Mouse (Mus musculus) midbrain, embryonic 16.5 days (tissue): ENCODE measurements around the gene 9430097D07Rik. TPM values are rescaled to one million over a fixed set of nuclear protein-coding genes. Genes with fewer than 3 reads are reported as not detected.
A peak's percentile ranks its signal among the peaks of the same experiment; 100 is the strongest.

Experiments
- ATAC-seq: fragments of 200-750 bp; cut with Nextera tagmentation; 2 replicates; pipeline ENCODE4 v1.8.0; 2017; ENCODE audit warnings: moderate TSS enrichment
- H3K27ac ChIP-seq: fragments of 300-500 bp; sonication (generic); 2 replicates; pipeline ENCODE4 v1.5.1; 2014; ENCODE audit warnings: mild to moderate bottlenecking, low read length, mixed read lengths
- H3K27me3 ChIP-seq: fragments of 300-500 bp; sonication (generic); 2 replicates; pipeline ENCODE4 v1.6.1; 2014; ENCODE audit warnings: low read depth, low read length, mixed read lengths; ENCODE audit not compliant: control insufficient read depth, insufficient read depth
- H3K36me3 ChIP-seq: fragments of 300-500 bp; sonication (generic); 2 replicates; pipeline ENCODE4 v1.6.1; 2014; ENCODE audit warnings: mild to moderate bottlenecking, low read length, moderate library complexity, mixed read lengths; ENCODE audit not compliant: control insufficient read depth, insufficient read depth
- H3K4me1 ChIP-seq: fragments of 300-500 bp; sonication (generic); 2 replicates; pipeline ENCODE4 v1.6.1; 2014; ENCODE audit warnings: mild to moderate bottlenecking, low read length, mixed read lengths; ENCODE audit not compliant: control insufficient read depth, insufficient read depth
- H3K4me2 ChIP-seq: fragments of 300-500 bp; sonication (generic); 2 replicates; pipeline ENCODE4 v1.6.1; 2014; ENCODE audit warnings: mild to moderate bottlenecking, low read length, mixed read lengths
- H3K4me3 ChIP-seq: fragments of 300-500 bp; sonication (generic); 2 replicates; pipeline ENCODE4 v1.5.1; 2014; ENCODE audit warnings: low read depth, mild to moderate bottlenecking, low read length, moderate library complexity, mixed read lengths
- H3K9ac ChIP-seq: fragments of 300-500 bp; sonication (generic); 2 replicates; pipeline ENCODE4 v1.6.1; 2014; ENCODE audit warnings: low read depth, low read length, mixed read lengths
- H3K9me3 ChIP-seq: fragments of 300-500 bp; sonication (generic); replicated peaks from 2 replicates; pipeline ENCODE4 v1.6.1; 2014; ENCODE audit warnings: mild to moderate bottlenecking, low read length, mixed read lengths; ENCODE audit not compliant: control insufficient read depth, poor library complexity, severe bottlenecking
- WGBS: fragments of 180-500 bp; shearing (Covaris S2); extraction: QIAGEN DNeasy Blood & Tissue Kit; methylation state at CpG from one replicate; pipeline ENCODE4 v1.1.7; 2014; 5-methylcytosine and 5-hydroxymethylcytosine counted together
- polyA plus RNA-seq: library from polyadenylated mRNA; unstranded; fragments of >200 nt; fragmentation: Nextera tagmentation; extraction: Ambion mirVana; gene quantifications from 2 replicates; pipeline ENCODE4 v1.2.1, GENCODE M21; 2015

9430097D07Rik gene
- polyA plus RNA-seq, 1 experiment from 2014 or later: 1.1 TPM

DNA sequence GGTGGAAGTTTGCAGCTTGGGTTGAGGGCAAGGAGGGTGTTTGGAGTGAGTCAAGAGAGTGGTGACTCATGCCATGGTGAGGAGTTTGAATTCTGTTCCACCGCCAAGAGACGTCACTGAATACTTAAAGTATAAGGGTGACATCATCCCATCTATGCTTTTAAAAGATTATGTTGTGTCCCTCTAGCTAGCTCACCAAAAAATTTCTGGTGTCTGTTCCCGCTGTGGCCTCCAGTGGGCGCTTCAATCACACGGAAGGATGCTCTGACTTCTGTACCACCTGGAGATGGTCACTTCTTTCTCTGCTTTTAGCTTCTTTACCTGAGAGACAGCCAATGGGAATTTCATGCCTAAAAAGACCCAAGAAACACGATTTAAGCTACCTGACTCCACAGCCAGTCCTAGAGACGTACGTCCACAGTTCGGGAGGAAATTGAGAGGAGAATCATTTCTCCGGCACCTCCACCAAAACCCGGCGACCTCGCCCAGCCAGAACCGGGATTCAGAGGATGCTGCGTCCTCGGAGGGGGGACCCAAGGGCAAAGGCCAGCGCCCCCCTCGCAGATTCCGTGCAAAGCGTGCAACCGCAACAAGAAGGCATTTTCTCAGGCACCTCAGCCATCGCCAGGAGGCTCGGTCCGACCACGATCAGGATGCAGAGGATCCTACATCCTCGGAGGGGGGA lies 441 bp downstream of the 9430097D07Rik start:
- Histone ChIP-seq H3K27me3 (peaks cover 9% of the 10 kb centered on the region), H3K4me3 (peak overlapping the region; percentile 49), H3K27ac (peak overlapping the region; percentile 40), H3K4me2 (peak overlapping the region; percentile 97), H3K4me1 (peaks cover 20% of the 10 kb centered on the region), H3K36me3 (no peaks in the 10 kb centered on the region), H3K9me3 (no peaks in the 10 kb centered on the region), H3K9ac (peak overlapping the region; percentile 78)
- under 1% methylated on average over 26 of the region's 26 CpGs for WGBS
- peak; percentile 30; the same call in 1 of the 2 replicates for ATAC-seq

DNA sequence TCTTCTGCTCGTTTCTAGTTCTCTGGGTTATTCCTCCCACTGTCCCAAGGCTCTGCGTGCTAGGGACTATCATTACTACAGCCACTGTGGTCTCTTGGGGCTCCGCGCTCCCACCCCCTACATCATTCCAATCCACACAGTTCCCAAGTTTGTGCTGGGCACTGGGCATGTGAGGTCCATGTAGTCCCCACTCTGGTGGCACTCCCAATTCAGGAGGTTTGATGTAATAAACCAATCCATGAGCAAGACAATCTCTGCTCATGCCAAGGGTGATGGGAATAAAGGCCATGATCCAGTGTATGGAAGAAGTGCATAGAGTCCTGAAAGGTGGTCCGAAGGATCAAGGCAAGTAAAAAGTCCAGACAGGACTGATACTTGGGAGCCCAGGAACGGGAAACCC lies 987 bp downstream of the 9430097D07Rik start, which contains the start of gene Pip5kl1:
TSS of gene Pip5kl1 (plus strand) at position 301 of the 400 bp plus-strand sequence.
- H3K27ac ChIP-seq: peak within 1 kb of the TSS; percentile 40

DNA sequence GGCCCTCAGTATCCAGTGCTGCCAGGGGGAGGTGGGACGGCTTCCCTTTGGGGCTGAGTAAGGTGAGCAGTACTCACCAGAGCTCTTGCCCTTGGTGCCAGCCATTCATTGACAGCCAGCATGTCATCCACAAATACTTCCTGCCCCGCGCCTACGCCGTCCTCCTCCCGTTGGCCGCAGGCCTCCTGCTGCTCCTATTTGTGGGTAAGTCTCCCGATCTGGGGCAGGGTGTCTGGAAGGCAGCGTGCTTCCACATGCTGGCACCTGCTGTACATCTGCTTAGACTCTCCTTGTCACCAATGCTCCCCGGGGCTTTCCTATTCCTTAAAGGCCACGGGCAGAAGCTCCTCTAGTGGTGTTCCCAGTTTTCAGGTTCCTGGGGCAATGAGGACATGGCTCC lies 3.3 kb downstream of the 9430097D07Rik start:
- no peak overlapping the region for H3K27ac ChIP-seq
- no peak for ATAC-seq
- H3K4me1 ChIP-seq: peaks cover 20% of the 10 kb centered on the region
- no peak overlapping the region for H3K9ac ChIP-seq
- 94% methylated on average over 11 of the region's 11 CpGs for WGBS
- no peaks in the 10 kb centered on the region for H3K27me3 ChIP-seq
- no peaks in the 10 kb centered on the region for H3K9me3 ChIP-seq
- no peak overlapping the region for H3K4me3 ChIP-seq
- H3K4me2 ChIP-seq: no peak overlapping the region
- 0 out of 2 replicates have a peak, but pooled peaks cover 6% of the 10 kb centered on the region for H3K36me3 ChIP-seq

More for the DNA sequence above, 987 bp downstream of the 9430097D07Rik start, which contains the start of gene Pip5kl1:
- H3K36me3 ChIP-seq: no peaks in the 10 kb centered on the region
- WGBS: 83% methylated on average over 6 of the region's 6 CpGs
- peak within 1 kb of the TSS; percentile 78 for H3K9ac ChIP-seq
- H3K9me3 ChIP-seq: no peaks in the 10 kb centered on the region
- peak within 1 kb of the TSS; percentile 49 for H3K4me3 ChIP-seq
- no peak for ATAC-seq
- H3K4me1 ChIP-seq: peaks cover 20% of the 10 kb centered on the region
- peaks cover 9% of the 10 kb centered on the region for H3K27me3 ChIP-seq
- H3K4me2 ChIP-seq: peak within 1 kb of the TSS; percentile 97

DNA sequence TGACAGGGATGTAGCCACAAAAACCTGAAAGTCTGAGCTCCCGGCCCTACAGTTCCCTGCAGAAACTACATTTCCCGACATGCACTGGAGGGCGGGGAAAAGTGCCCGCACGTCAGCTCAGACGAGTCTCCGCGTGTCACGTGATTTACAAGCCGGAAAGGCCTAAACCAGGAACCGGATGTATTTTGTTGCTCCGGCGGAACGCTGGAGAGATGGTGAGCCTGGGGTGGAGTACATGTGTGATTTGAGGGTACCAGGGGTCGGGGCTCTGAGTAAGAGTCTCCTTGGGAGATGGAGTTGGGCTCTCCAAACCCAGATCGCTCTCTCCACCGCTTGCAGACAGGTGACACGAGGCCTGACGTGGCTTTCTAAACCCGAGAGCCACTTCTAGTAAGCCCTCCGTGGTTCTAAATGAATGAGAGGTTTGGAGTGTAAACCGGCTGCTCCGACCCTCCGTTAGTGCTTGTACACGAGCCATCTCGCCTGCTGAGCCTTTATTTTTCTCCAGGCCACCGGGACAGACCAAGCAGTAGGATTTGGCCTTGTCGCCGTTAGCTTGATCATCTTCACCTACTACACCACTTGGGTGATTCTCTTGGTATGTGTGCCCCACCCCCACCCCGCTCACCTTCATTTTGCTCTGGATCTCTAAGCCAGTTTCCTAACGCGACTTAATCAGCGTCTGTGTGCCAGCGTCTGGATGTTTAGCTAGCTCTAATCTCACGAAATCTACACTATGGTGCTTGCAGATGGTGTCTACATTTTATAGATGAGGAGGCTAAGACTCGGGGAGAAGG lies 4.6 kb downstream of the 9430097D07Rik start, which contains the start of gene Dpm2:
TSS of gene Dpm2 (plus strand) at position 161 of the 797 bp plus-strand sequence.
- peak within 1 kb of the TSS; percentile 65 for H3K9ac ChIP-seq
- no peaks in the 10 kb centered on the region for H3K9me3 ChIP-seq
- H3K4me2 ChIP-seq: peak within 1 kb of the TSS; percentile 93
- H3K4me3 ChIP-seq: peak within 1 kb of the TSS; percentile 65
- peak; percentile 67 for ATAC-seq
- H3K27me3 ChIP-seq: no peaks in the 10 kb centered on the region
- H3K27ac ChIP-seq: peak within 1 kb of the TSS; percentile 76
- 2% methylated on average over 36 of the region's 36 CpGs for WGBS
- 0 out of 2 replicates have a peak, but pooled peaks cover 6% of the 10 kb centered on the region for H3K36me3 ChIP-seq
- H3K4me1 ChIP-seq: peaks cover 18% of the 10 kb centered on the region

DNA sequence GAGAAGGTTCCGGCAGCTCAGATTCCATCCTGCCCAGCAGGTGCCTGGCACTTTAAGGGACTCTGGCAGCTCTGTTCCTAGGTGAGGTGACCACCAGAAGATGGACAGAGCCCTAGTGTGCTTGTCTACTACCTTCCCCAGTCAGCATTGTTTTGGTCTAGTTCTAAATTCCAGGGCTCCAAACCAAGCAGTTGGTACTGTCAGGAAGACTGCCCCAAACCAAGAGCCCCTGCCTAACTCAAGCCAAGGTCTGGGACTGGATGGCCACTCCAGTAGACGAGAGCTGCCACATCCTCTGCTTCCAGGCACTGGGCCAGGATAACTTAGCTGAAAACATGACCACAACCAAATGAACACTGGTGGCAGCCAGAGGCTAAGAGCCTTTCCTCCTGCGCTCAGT lies 6.5 kb downstream of the 9430097D07Rik start:
- Histone ChIP-seq H3K4me3 (no peak overlapping the region), H3K4me2 (no peak overlapping the region), H3K27ac (no peak overlapping the region), H3K9ac (no peak overlapping the region), H3K9me3 (no peaks in the 10 kb centered on the region), H3K27me3 (no peaks in the 10 kb centered on the region), H3K4me1 (peaks cover 18% of the 10 kb centered on the region), H3K36me3 (peaks cover 9% of the 10 kb centered on the region; the same call in 1 of the 2 replicates)
- ATAC-seq: no peak
- WGBS: 93% methylated on average over 3 of the region's 3 CpGs

DNA sequence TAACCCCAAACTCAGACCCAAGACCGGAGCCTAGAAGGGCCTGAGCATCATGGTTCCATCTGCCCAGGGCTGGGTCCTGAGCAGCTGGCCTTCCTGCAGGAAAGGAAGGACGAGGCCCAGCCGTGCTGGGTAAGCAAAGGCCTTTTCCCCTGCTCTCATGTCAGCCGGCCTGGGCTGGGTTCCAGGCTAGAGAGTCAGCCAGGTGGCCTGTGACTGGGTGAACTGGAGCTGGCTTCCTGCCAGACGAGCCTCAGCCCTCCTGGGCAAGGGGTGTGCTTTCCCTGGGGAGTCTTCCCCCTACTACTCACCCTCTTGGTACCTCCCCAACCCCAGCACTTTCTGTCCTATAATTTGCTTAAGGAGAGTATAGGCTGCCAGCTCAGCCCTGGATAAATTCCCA lies 7.3 kb downstream of the 9430097D07Rik start:
- H3K27ac ChIP-seq: no peak overlapping the region
- 64% methylated on average over 5 of the region's 5 CpGs for WGBS
- H3K27me3 ChIP-seq: no peaks in the 10 kb centered on the region
- ATAC-seq: no peak
- peaks cover 15% of the 10 kb centered on the region; the same call in 1 of the 2 replicates for H3K36me3 ChIP-seq
- no peak overlapping the region for H3K9ac ChIP-seq
- H3K4me2 ChIP-seq: no peak overlapping the region
- H3K9me3 ChIP-seq: no peaks in the 10 kb centered on the region
- no peak overlapping the region for H3K4me3 ChIP-seq
- peaks cover 18% of the 10 kb centered on the region for H3K4me1 ChIP-seq

DNA sequence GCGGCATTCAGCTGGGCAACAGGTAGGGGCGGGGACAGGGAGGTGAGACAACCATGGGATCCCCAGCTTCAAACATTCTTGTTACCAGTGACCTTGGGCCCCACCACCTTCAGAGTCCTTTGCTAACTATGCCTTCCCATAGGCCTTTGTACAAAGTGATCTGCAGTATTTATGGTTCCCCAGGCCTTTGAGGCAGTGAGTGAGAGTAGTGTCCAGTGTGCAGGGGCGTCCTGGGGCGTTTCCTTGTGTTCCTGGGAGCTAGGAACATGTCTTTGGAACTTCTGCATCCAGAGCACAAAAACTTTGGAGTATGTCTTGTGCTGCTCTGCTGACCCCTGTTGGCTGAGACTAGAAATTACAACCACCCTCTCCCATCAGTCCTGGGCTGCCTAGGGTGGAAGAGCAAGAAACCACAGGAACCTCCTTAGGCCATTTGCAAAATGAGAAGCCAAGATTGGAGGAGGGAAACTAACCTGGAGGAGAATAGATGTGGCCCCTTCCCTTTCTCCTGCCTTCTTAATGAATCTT lies 8.9 kb downstream of the 9430097D07Rik start:
- Histone ChIP-seq H3K9ac (no peak overlapping the region), H3K4me3 (no peak overlapping the region), H3K4me2 (no peak overlapping the region), H3K27ac (no peak overlapping the region), H3K36me3 (peaks cover 15% of the 10 kb centered on the region; the same call in 1 of the 2 replicates), H3K4me1 (peaks cover 8% of the 10 kb centered on the region), H3K9me3 (no peaks in the 10 kb centered on the region), H3K27me3 (no peaks in the 10 kb centered on the region)
- no peak for ATAC-seq
- 41% methylated on average over 4 of the region's 4 CpGs for WGBS

DNA sequence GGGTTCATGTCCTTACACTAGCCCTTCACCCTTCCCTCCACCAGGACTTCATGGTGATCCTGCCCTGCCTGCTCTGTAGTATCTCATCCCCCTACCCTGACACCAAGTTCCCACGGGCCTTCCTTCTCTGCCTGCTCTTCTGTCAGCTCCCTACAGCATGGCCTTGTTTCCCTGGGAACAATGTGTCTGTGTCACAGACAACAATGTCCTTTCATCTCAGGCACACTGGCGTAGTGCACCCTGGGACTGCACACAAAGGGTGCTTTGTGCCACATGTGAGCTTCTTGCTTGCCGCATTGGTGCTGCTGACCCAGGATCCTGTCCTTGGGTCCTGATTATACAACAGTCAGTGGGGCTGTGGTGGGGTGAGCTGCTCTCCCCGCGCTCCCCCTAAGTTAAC lies 15.9 kb downstream of the 9430097D07Rik start:
- H3K9me3 ChIP-seq: no peaks in the 10 kb centered on the region
- peaks cover 16% of the 10 kb centered on the region; the same call in 1 of the 2 replicates for H3K4me1 ChIP-seq
- 9% methylated on average over 5 of the region's 5 CpGs for WGBS
- H3K9ac ChIP-seq: peak overlapping the region; percentile 35
- H3K4me2 ChIP-seq: peak overlapping the region; percentile 14; the same call in 1 of the 2 replicates
- peaks cover 6% of the 10 kb centered on the region; the same call in 1 of the 2 replicates for H3K36me3 ChIP-seq
- H3K27ac ChIP-seq: peak overlapping the region; percentile 71
- no peak overlapping the region for H3K4me3 ChIP-seq
- peak; percentile 88 for ATAC-seq
- H3K27me3 ChIP-seq: no peaks in the 10 kb centered on the region
